Mouse (Mus musculus) CH12.LX (cell line): ENCODE results near the gene Ccnd1. TPM values are rescaled to one million over a fixed set of nuclear protein-coding genes. Genes with fewer than 3 reads are reported as not detected.

Experiments used
- DNase-seq: peaks from one replicate; pipeline ENCODE4 v3.0.0-alpha.2; 2013; ENCODE audit errors: extremely low read depth
- H3K27ac ChIP-seq: 2 replicates; pipeline ENCODE4 v1.5.1; 2012; ENCODE audit warnings: low read depth, mild to moderate bottlenecking, control low read depth, moderate library complexity; ENCODE audit not compliant: insufficient read depth
- H3K27me3 ChIP-seq: replicated peaks from 2 replicates; pipeline ENCODE3; 2012; ENCODE audit warnings: inconsistent platforms
- H3K36me3 ChIP-seq, 2 experiments: replicated peaks in 1 of 2; 2 replicates each; pipeline versions ENCODE3 to v1.6.1; 2012; ENCODE audit warnings: inconsistent platforms in 1 of 2, low read length in 1 of 2, mild to moderate bottlenecking in 1 of 2, mixed read lengths in 1 of 2, moderate library complexity in 1 of 2; ENCODE audit not compliant: control insufficient read depth in 1 of 2, insufficient read depth in 1 of 2
- H3K4me1 ChIP-seq, 2 experiments: 2 replicates each; pipeline ENCODE4 v1.6.1; 2012; ENCODE audit warnings: inconsistent platforms in 1 of 2, moderate library complexity in 1 of 2; ENCODE audit not compliant: insufficient read depth in 2 of 2, control insufficient read depth in 1 of 2
- H3K4me2 ChIP-seq: 2 replicates; pipeline ENCODE4 v1.6.1; 2012; ENCODE audit warnings: low read depth, mild to moderate bottlenecking, control low read depth; ENCODE audit not compliant: poor library complexity, insufficient read depth, severe bottlenecking
- H3K4me3 ChIP-seq, 3 experiments: fragments of 150-350 bp in 1 of 3; sonication (generic) in 1 of 3; replicated peaks in 1 of 3; 2 replicates each; pipeline versions ENCODE3 to v1.5.1; 2011 to 2012; ENCODE audit warnings: low read depth in 2 of 3, low read length in 2 of 3, mild to moderate bottlenecking in 2 of 3, moderate library complexity in 2 of 3, control low read depth in 1 of 3, improper control_type of control experiment in 1 of 3, inconsistent platforms in 1 of 3, mixed read lengths in 1 of 3; ENCODE audit not compliant: poor library complexity in 1 of 3
- H3K79me2 ChIP-seq: replicated peaks from 2 replicates; pipeline ENCODE4 v1.6.1; 2012; ENCODE audit warnings: mild to moderate bottlenecking, moderate library complexity; ENCODE audit not compliant: control insufficient read depth, poor library complexity, insufficient read depth, severe bottlenecking; ENCODE audit errors: extremely low read depth
- H3K9ac ChIP-seq: 2 replicates; pipeline ENCODE4 v1.6.1; 2012; ENCODE audit warnings: low read depth, mild to moderate bottlenecking, control low read depth, moderate library complexity; ENCODE audit not compliant: insufficient read depth
- H3K9me3 ChIP-seq: replicated peaks from 2 replicates; pipeline ENCODE3; 2012; ENCODE audit warnings: low read length, inconsistent platforms, mixed read lengths
- CTCF ChIP-seq, 2 experiments: IDR thresholded peaks in 1 of 2; conservative IDR thresholded peaks in 1 of 2; 2 replicates each; pipeline ENCODE4 v1.5.1; 2011 to 2012; ENCODE audit warnings: low read depth in 2 of 2, low read length in 2 of 2, improper control_type of control experiment in 1 of 2, inconsistent platforms in 1 of 2, mild to moderate bottlenecking in 1 of 2, moderate library complexity in 1 of 2
- EP300 ChIP-seq: IDR thresholded peaks from 2 replicates; pipeline ENCODE4 v1.6.1; 2011; ENCODE audit warnings: low read length, improper control_type of control experiment
- ETS1 ChIP-seq: conservative IDR thresholded peaks from 2 replicates; pipeline ENCODE4 v1.6.1; 2012; ENCODE audit warnings: low read depth, mild to moderate bottlenecking, inconsistent platforms, low read length, improper control_type of control experiment, moderate library complexity
- GABPA ChIP-seq: IDR thresholded peaks from 2 replicates; pipeline ENCODE4 v1.6.1; 2012; ENCODE audit warnings: low read depth, low read length, improper control_type of control experiment, inconsistent platforms; ENCODE audit not compliant: insufficient replicate concordance
- HCFC1 ChIP-seq: IDR thresholded peaks from 2 replicates; pipeline ENCODE4 v1.6.1; 2012; ENCODE audit warnings: low read depth, mild to moderate bottlenecking, inconsistent platforms, low read length, improper control_type of control experiment
- IRF4 ChIP-seq: IDR thresholded peaks from 2 replicates; pipeline ENCODE4 v1.6.1; 2014; ENCODE audit warnings: low read depth, mild to moderate bottlenecking, inconsistent platforms, low read length, improper control_type of control experiment
- MAZ ChIP-seq: IDR thresholded peaks from 2 replicates; pipeline ENCODE4 v1.6.1; 2012; ENCODE audit warnings: low read depth, mild to moderate bottlenecking, inconsistent platforms, low read length, improper control_type of control experiment, moderate library complexity
- NRF1 ChIP-seq: IDR thresholded peaks from 2 replicates; pipeline ENCODE4 v1.6.1; 2014; ENCODE audit warnings: low read depth, mild to moderate bottlenecking, inconsistent platforms, low read length, improper control_type of control experiment, moderate library complexity
- PAX5 ChIP-seq: IDR thresholded peaks from 2 replicates; pipeline ENCODE4 v1.6.1; 2012; ENCODE audit warnings: low read length, inconsistent platforms, mixed read lengths
- RAD21 ChIP-seq: IDR thresholded peaks from 2 replicates; pipeline ENCODE4 v1.6.1; 2011; ENCODE audit warnings: low read depth, mild to moderate bottlenecking, low read length, improper control_type of control experiment, moderate library complexity
- UBTF ChIP-seq: IDR thresholded peaks from 2 replicates; pipeline ENCODE4 v1.6.1; 2012; ENCODE audit warnings: low read depth, mild to moderate bottlenecking, inconsistent platforms, low read length, improper control_type of control experiment, moderate library complexity
- ZKSCAN1 ChIP-seq: IDR thresholded peaks from 2 replicates; pipeline ENCODE4 v1.6.1; 2012; ENCODE audit warnings: low read depth, inconsistent platforms, low read length, improper control_type of control experiment, borderline replicate concordance
- ZMIZ1 ChIP-seq: IDR thresholded peaks from 2 replicates; pipeline ENCODE4 v1.6.1; 2012; ENCODE audit warnings: low read depth, mild to moderate bottlenecking, inconsistent platforms, low read length, improper control_type of control experiment
- dilution Hi-C: fragments of 300-500 bp; cut with MboI; formaldehyde crosslinking; loops from 2 replicates; pipeline ENCODE4 v1.14.3; 2020; ENCODE audit warnings: low sequenced_read_pairs; ENCODE audit not compliant: extremely low pct_unique_long_range_greater_than_20kb, extremely low pct_ligation_motif_present
- in situ Hi-C: fragments of 300-500 bp; cut with MboI; formaldehyde crosslinking; loops from 3 replicates; pipeline ENCODE4 v1.14.3; 2019; ENCODE audit warnings: low sequenced_read_pairs, low pct_ligation_motif_present, low pct_unique_long_range_greater_than_20kb, mixed read lengths
- polyA plus RNA-seq: library from polyadenylated mRNA; unstranded; fragments of >175 nt; gene quantifications from 2 replicates; pipeline ENCODE4 v1.2.1, GENCODE M21; 2012; ENCODE audit warnings: low read depth; ENCODE audit not compliant: insufficient read length
- total RNA-seq, 2 experiments: library from RNA; depleted of rRNA; stranded (reverse); fragments of 300-350 nt in 1 of 2; fragments of >200 nt in 1 of 2; gene quantifications; 2 replicates each; pipeline ENCODE4 v1.2.3; 2012 to 2014

The Ccnd1 gene
- total RNA-seq (2012; rRNA removed) (0.13 and 0.34 TPM in 2 replicates), total RNA-seq (2014; rRNA removed) (0.08 TPM in 1 of 2 replicates, not detected in the other), polyA plus RNA-seq (0.11 and 0.16 TPM in 2 replicates)

- dilution Hi-C loops: no loop called here
- Histone ChIP-seq H3K4me3 (peak within 1 kb of the TSS in 1 of 3 experiments; percentile 28), H3K36me3 (no peaks in the 10 kb centered on the region), H3K4me1 (peaks cover 0 to 21% of the 10 kb centered on the region in 2 experiments; a peak in 3 of 4 replicates), H3K4me2 (peak within 1 kb of the TSS; percentile 68), H3K27ac (no peak within 1 kb of the TSS), H3K9ac (no peak within 1 kb of the TSS; the same call in 1 of the 2 replicates), H3K27me3 (peaks cover 84% of the 10 kb centered on the region), H3K9me3 (peaks cover 15% of the 10 kb centered on the region), H3K79me2 (no peaks in the 10 kb centered on the region)
- TF ChIP-seq IRF4 (0 out of 2 replicates have a peak, but pooled peaks have one; percentile 6), HCFC1 (no peak), ZKSCAN1 (no peak), MAZ (no peak), RAD21 (no peak), UBTF (no peak), CTCF (conservative IDR thresholded peaks at IDR 0.05 in 1 of 2, IDR thresholded peaks at IDR 0.05 in 1 of 2; ENCODE audit: low read depth in 2 of 2, low read length in 2 of 2) (peak in 1 of 2 experiments; percentile 4; a peak in 1 of 4 replicates), PAX5 (no peak), ETS1 (no peak), ZMIZ1 (no peak)
- DNase-seq: no peak
- in situ Hi-C loops: loop anchor here (5.0 kb wide), 2 partner anchors 178 to 303 kb away; no protein-coding TSS in a partner anchor
Observed at GRCm38 (mm10) chr7:144939344-144940002, at the start of gene Ccnd1. TSS of gene Ccnd1 (minus strand) at chr7:144939925.

- Histone ChIP-seq H3K9me3 (peaks cover 6% of the 10 kb centered on the region), H3K27me3 (peaks cover 25% of the 10 kb centered on the region), H3K4me3 (no peak overlapping the region), H3K9ac (no peak overlapping the region), H3K36me3 (no peaks in the 10 kb centered on the region), H3K27ac (no peak overlapping the region), H3K79me2 (no peaks in the 10 kb centered on the region), H3K4me1 (peaks cover 0 to 25% of the 10 kb centered on the region in 2 experiments; a peak in 2 of 4 replicates), H3K4me2 (no peak overlapping the region)
- in situ Hi-C loops: no loop called here
- dilution Hi-C loops: no loop called here
- no peak for DNase-seq
- no peak for TF ChIP-seq GABPA
- TF ChIP-seq EP300: no peak
- TF ChIP-seq NRF1: no peak
Observed at GRCm38 (mm10) chr7:144988856-144989255, 49.1 kb upstream of the Ccnd1 start.
